Mouse (Mus musculus) kidney, embryonic 15.5 days (tissue): Measurements from ENCODE around the gene Mybbp1a. TPM values are rescaled to one million over a fixed set of nuclear protein-coding genes. Genes with fewer than 3 reads are reported as not detected.

ENCODE experiments used
- ATAC-seq: fragments of 200-750 bp; cut with Nextera tagmentation; replicated peaks from 2 replicates; pipeline ENCODE4 v1.8.0; 2017; ENCODE audit warnings: moderate TSS enrichment; ENCODE audit not compliant: low FRiP score
- H3K27ac ChIP-seq: fragments of 300-500 bp; sonication (generic); 2 replicates; pipeline ENCODE4 v1.5.1; 2015; ENCODE audit warnings: mild to moderate bottlenecking, inconsistent platforms
- H3K27me3 ChIP-seq: fragments of 300-500 bp; sonication (generic); 2 replicates; pipeline ENCODE4 v1.6.1; 2015; ENCODE audit warnings: inconsistent platforms
- H3K36me3 ChIP-seq: fragments of 300-500 bp; sonication (generic); 2 replicates; pipeline ENCODE4 v1.6.1; 2015; ENCODE audit warnings: inconsistent platforms
- H3K4me1 ChIP-seq: fragments of 300-500 bp; sonication (generic); 2 replicates; pipeline ENCODE4 v1.6.1; 2015; ENCODE audit warnings: inconsistent platforms
- H3K4me2 ChIP-seq: fragments of 300-500 bp; sonication (generic); 2 replicates; pipeline ENCODE4 v1.6.1; 2015; ENCODE audit warnings: moderate library complexity, mild to moderate bottlenecking, inconsistent platforms
- H3K4me3 ChIP-seq: fragments of 300-500 bp; sonication (generic); replicated peaks from 2 replicates; pipeline ENCODE4 v1.5.1; 2015; ENCODE audit warnings: mild to moderate bottlenecking, inconsistent platforms
- H3K9ac ChIP-seq: fragments of 300-500 bp; sonication (generic); 2 replicates; pipeline ENCODE4 v1.6.1; 2015; ENCODE audit warnings: mild to moderate bottlenecking, inconsistent platforms
- H3K9me3 ChIP-seq: fragments of 300-500 bp; sonication (generic); replicated peaks from 2 replicates; pipeline ENCODE4 v1.6.1; 2016; ENCODE audit warnings: inconsistent platforms
- WGBS: fragments of 180-500 bp; shearing (Covaris S2); methylation state at CpG from one replicate; pipeline ENCODE4 v1.1.7; 2015; ENCODE audit warnings: mixed read lengths; 5-methylcytosine and 5-hydroxymethylcytosine counted together
- polyA plus RNA-seq: library from polyadenylated mRNA; unstranded; fragments of >200 nt; fragmentation: Nextera tagmentation; extraction: Ambion mirVana; gene quantifications from 2 replicates; pipeline ENCODE4 v1.2.1, GENCODE M21; 2015

Gene Mybbp1a
- polyA plus RNA-seq, 1 experiment from 2014 or later: 184 TPM

- Histone ChIP-seq H3K4me2 (no peak overlapping the region), H3K4me3 (no peak overlapping the region), H3K9ac (no peak overlapping the region), H3K9me3 (no peaks in the 10 kb centered on the region), H3K4me1 (peaks cover 59% of the 10 kb centered on the region), H3K36me3 (no peaks in the 10 kb centered on the region), H3K27me3 (no peaks in the 10 kb centered on the region), H3K27ac (no peak overlapping the region)
- no peak for ATAC-seq
- WGBS: 91% methylated on average over 6 of the region's 6 CpGs
These were observed 30.2 kb downstream of the Mybbp1a start for GRCm38 (mm10) chr11:72471381-72471780.

GRCm38 (mm10) chr11:72473540-72473939 is 32.4 kb downstream of the Mybbp1a start:
- WGBS: 74% methylated on average over 4 of the region's 4 CpGs
- no peaks in the 10 kb centered on the region for H3K9me3 ChIP-seq
- no peak overlapping the region for H3K4me3 ChIP-seq
- H3K27me3 ChIP-seq: no peaks in the 10 kb centered on the region
- H3K9ac ChIP-seq: no peak overlapping the region
- H3K36me3 ChIP-seq: no peaks in the 10 kb centered on the region
- 0 out of 2 replicates have a peak, but pooled peaks have one; percentile 33 for ATAC-seq
- peaks cover 58% of the 10 kb centered on the region for H3K4me1 ChIP-seq
- no peak overlapping the region for H3K4me2 ChIP-seq
- H3K27ac ChIP-seq: peak overlapping the region; percentile 61

GRCm38 (mm10) chr11:72474926-72475325 is 33.8 kb downstream of the Mybbp1a start:
- Histone ChIP-seq H3K27ac (no peak overlapping the region), H3K4me3 (no peak overlapping the region), H3K36me3 (no peaks in the 10 kb centered on the region), H3K4me1 (peaks cover 48% of the 10 kb centered on the region), H3K9me3 (no peaks in the 10 kb centered on the region), H3K27me3 (no peaks in the 10 kb centered on the region), H3K9ac (no peak overlapping the region), H3K4me2 (no peak overlapping the region)
- ATAC-seq: no peak
- WGBS: 55% methylated on average over 3 of the region's 3 CpGs

GRCm38 (mm10) chr11:72475408-72475807 is 34.3 kb downstream of the Mybbp1a start:
- Histone ChIP-seq H3K4me2 (no peak overlapping the region), H3K36me3 (no peaks in the 10 kb centered on the region), H3K27me3 (no peaks in the 10 kb centered on the region), H3K27ac (no peak overlapping the region), H3K9me3 (no peaks in the 10 kb centered on the region), H3K9ac (no peak overlapping the region), H3K4me3 (no peak overlapping the region), H3K4me1 (peaks cover 43% of the 10 kb centered on the region)
- WGBS: 70% methylated on average over 7 of the region's 7 CpGs
- no peak for ATAC-seq

- WGBS: 64% methylated on average over 7 of the region's 7 CpGs
- ATAC-seq: no peak
- no peak overlapping the region for H3K4me3 ChIP-seq
- no peak overlapping the region for H3K4me2 ChIP-seq
- no peak overlapping the region for H3K9ac ChIP-seq
- H3K4me1 ChIP-seq: peaks cover 40% of the 10 kb centered on the region
- H3K36me3 ChIP-seq: no peaks in the 10 kb centered on the region
- H3K27ac ChIP-seq: no peak overlapping the region
- no peaks in the 10 kb centered on the region for H3K27me3 ChIP-seq
- H3K9me3 ChIP-seq: no peaks in the 10 kb centered on the region
These were observed 35.0 kb downstream of the Mybbp1a start for GRCm38 (mm10) chr11:72476074-72476625.

GRCm38 (mm10) chr11:72477182-72477581 is 36.0 kb downstream of the Mybbp1a start:
- Histone ChIP-seq H3K4me2 (no peak overlapping the region), H3K27me3 (no peaks in the 10 kb centered on the region), H3K9me3 (no peaks in the 10 kb centered on the region), H3K4me3 (no peak overlapping the region), H3K36me3 (no peaks in the 10 kb centered on the region), H3K9ac (no peak overlapping the region), H3K4me1 (peaks cover 36% of the 10 kb centered on the region), H3K27ac (no peak overlapping the region)
- ATAC-seq: no peak
- WGBS: 31% methylated on average over 5 of the region's 5 CpGs

GRCm38 (mm10) chr11:72477653-72478052 is 36.5 kb downstream of the Mybbp1a start:
- H3K9ac ChIP-seq: no peak overlapping the region
- no peak for ATAC-seq
- 0 out of 2 replicates have a peak overlapping the region, but pooled peaks have one; percentile 18 for H3K27ac ChIP-seq
- no peaks in the 10 kb centered on the region for H3K36me3 ChIP-seq
- H3K4me2 ChIP-seq: no peak overlapping the region
- no peaks in the 10 kb centered on the region for H3K27me3 ChIP-seq
- H3K4me1 ChIP-seq: peaks cover 31% of the 10 kb centered on the region
- no peak overlapping the region for H3K4me3 ChIP-seq
- WGBS: 82% methylated on average over 1 of the region's 1 CpGs
- no peaks in the 10 kb centered on the region for H3K9me3 ChIP-seq

GRCm38 (mm10) chr11:72478228-72478627 is 37.1 kb downstream of the Mybbp1a start:
- Histone ChIP-seq H3K4me3 (no peak overlapping the region), H3K4me2 (no peak overlapping the region), H3K27ac (peak overlapping the region; percentile 42), H3K9me3 (no peaks in the 10 kb centered on the region), H3K4me1 (peaks cover 31% of the 10 kb centered on the region), H3K27me3 (no peaks in the 10 kb centered on the region), H3K9ac (no peak overlapping the region), H3K36me3 (no peaks in the 10 kb centered on the region)
- no peak for ATAC-seq
- WGBS: 55% methylated on average over 6 of the region's 6 CpGs

GRCm38 (mm10) chr11:72479499-72479898 is 38.3 kb downstream of the Mybbp1a start:
- WGBS: 83% methylated on average over 2 of the region's 2 CpGs
- no peaks in the 10 kb centered on the region for H3K9me3 ChIP-seq
- no peak overlapping the region for H3K4me3 ChIP-seq
- no peaks in the 10 kb centered on the region for H3K27me3 ChIP-seq
- no peak overlapping the region for H3K4me2 ChIP-seq
- peaks cover 27% of the 10 kb centered on the region for H3K4me1 ChIP-seq
- H3K27ac ChIP-seq: no peak overlapping the region
- H3K9ac ChIP-seq: no peak overlapping the region
- no peak for ATAC-seq
- no peaks in the 10 kb centered on the region for H3K36me3 ChIP-seq

GRCm38 (mm10) chr11:72481313-72481712 is 40.2 kb downstream of the Mybbp1a start:
- Histone ChIP-seq H3K4me1 (peaks cover 30% of the 10 kb centered on the region), H3K4me2 (no peak overlapping the region), H3K9ac (no peak overlapping the region), H3K4me3 (no peak overlapping the region), H3K9me3 (no peaks in the 10 kb centered on the region), H3K27ac (no peak overlapping the region), H3K27me3 (0 out of 2 replicates have a peak, but pooled peaks cover 9% of the 10 kb centered on the region), H3K36me3 (no peaks in the 10 kb centered on the region)
- no peak for ATAC-seq
- WGBS: 76% methylated on average over 5 of the region's 5 CpGs

GRCm38 (mm10) chr11:72481952-72482351 is 40.8 kb downstream of the Mybbp1a start:
- H3K4me3 ChIP-seq: no peak overlapping the region
- no peaks in the 10 kb centered on the region for H3K9me3 ChIP-seq
- no peak overlapping the region for H3K9ac ChIP-seq
- 78% methylated on average over 4 of the region's 4 CpGs for WGBS
- H3K27me3 ChIP-seq: peaks cover 14% of the 10 kb centered on the region; the same call in 1 of the 2 replicates
- no peak for ATAC-seq
- H3K4me1 ChIP-seq: peaks cover 30% of the 10 kb centered on the region
- H3K36me3 ChIP-seq: no peaks in the 10 kb centered on the region
- H3K27ac ChIP-seq: no peak overlapping the region
- no peak overlapping the region for H3K4me2 ChIP-seq

- H3K36me3 ChIP-seq: no peaks in the 10 kb centered on the region
- no peak overlapping the region for H3K27ac ChIP-seq
- no peak overlapping the region for H3K9ac ChIP-seq
- no peaks in the 10 kb centered on the region for H3K9me3 ChIP-seq
- no peak overlapping the region for H3K4me2 ChIP-seq
- no peak for ATAC-seq
- 37% methylated on average over 6 of the region's 6 CpGs for WGBS
- H3K27me3 ChIP-seq: peaks cover 39% of the 10 kb centered on the region
- H3K4me1 ChIP-seq: peaks cover 28% of the 10 kb centered on the region
- no peak overlapping the region for H3K4me3 ChIP-seq
These were observed 43.4 kb downstream of the Mybbp1a start for GRCm38 (mm10) chr11:72484549-72484948.

GRCm38 (mm10) chr11:72485157-72485556 is 44.0 kb downstream of the Mybbp1a start:
- Histone ChIP-seq H3K9ac (no peak overlapping the region), H3K27ac (no peak overlapping the region), H3K4me2 (no peak overlapping the region), H3K4me3 (no peak overlapping the region), H3K36me3 (no peaks in the 10 kb centered on the region), H3K4me1 (peaks cover 34% of the 10 kb centered on the region), H3K9me3 (no peaks in the 10 kb centered on the region), H3K27me3 (peaks cover 42% of the 10 kb centered on the region)
- WGBS: 60% methylated on average over 5 of the region's 5 CpGs
- ATAC-seq: no peak
